Mouse (Mus musculus): ENCODE measurements at regions not wholly inside any gene's neighbourhood (a gene's known extent, or its start where the extent isn't known, plus 50 kb on each side); places are given as distances from the start of the nearest gene placed in this dataset.

DNA sequence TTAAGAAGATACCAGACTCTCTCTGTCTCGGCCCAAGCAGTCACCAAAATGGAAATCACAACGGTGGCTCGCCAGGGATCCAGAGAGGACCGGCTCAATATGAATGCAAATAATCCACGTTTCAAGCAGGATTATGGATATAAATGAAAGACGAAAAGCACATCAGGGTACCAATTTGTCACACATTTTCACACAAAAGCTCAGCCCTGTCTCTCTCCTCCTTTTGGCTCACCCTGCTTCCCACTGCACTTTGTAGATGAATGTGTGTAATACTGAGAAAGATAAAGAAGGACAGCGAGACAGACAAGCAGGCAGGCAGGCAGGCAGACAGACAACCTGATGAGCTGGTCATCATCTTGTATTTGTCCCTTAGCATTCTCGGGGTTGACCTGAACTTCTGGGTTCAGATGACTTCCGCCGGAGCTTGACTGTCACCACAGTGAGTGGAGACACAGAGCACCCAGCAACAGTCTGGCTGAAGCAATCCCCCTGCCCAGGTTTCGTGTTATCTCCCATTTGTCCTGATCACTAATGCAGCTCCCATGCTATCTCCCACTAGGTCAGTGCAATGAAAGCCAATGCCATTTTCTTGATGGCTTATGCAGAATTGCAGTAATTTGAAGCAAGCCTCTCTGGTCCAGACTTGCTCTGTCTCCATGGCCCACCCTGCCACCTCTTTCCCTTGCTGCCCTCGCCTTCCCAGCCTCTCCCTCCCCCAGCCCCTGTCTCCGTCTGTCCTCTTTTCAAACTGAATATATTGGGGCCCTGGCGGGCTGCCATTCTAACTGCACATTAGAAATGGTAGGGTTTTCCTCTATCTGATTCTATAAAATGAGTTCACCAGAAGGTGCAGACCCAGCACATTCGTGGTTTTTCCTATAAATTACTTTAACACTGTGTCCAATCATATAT, 363.1 kb downstream of the Psat1 start:
- WGBS, result 86% methylated on average over 15 of the region's 15 CpGs
- Histone ChIP-seq H3K4me1 (ENCODE audit: control insufficient read depth, insufficient read depth, insufficient read length, low read length) (no peaks in the 10 kb centered on the region), H3K27ac (ENCODE audit: insufficient read depth, low read depth, low read length) (no peak overlapping the region), H3K36me3 (ENCODE audit: control insufficient read depth, insufficient read depth, low read length) (no peaks in the 10 kb centered on the region), H3K4me3 (ENCODE audit: low read depth, low read length) (no peak overlapping the region), H3K27me3 (ENCODE audit: control insufficient read depth, insufficient read depth, low read length) (no peaks in the 10 kb centered on the region)
- TF ChIP-seq POLR2A (IDR thresholded peaks at IDR 0.05; ENCODE audit: low read depth, low read length), result no peak
- TF ChIP-seq CTCF (IDR thresholded peaks at IDR 0.05; ENCODE audit: extremely low read depth, insufficient read length, insufficient replicate concordance, low read depth, low read length), result no peak

DNA sequence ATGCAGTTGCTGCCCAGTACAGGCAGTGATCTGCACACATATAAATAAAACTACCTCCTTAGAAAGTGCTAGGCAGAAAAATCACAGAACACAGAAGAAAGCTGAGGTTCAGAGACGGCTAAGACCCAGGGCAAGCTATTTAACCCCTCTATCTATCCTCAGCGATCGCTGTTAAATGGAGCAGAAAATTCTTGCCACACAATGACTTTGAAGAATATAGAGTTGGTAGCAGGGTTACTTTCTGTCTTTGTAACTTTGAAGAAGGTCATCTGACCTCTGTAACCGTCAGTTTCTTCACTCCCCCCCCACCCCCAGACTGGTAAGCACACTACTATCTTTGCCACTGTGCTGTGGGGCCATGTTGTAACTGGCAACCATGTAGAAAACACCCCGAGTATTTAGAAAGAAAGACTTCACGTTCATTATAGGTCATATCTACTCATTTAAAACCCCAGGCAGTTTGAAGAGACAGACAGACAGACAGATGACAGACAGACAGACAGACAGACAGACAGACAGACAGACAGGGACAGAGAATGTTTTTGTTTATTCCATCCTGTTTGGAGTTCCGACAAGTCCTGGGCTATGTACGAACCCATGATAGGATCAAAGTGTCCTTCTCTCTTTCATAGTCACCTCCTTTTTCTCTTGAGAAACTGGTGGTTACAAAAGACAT, 363.9 kb downstream of the Psat1 start:
- Histone ChIP-seq H3K36me3 (ENCODE audit: control insufficient read depth, insufficient read depth, low read length) (no peaks in the 10 kb centered on the region), H3K27me3 (ENCODE audit: control insufficient read depth, insufficient read depth, low read length) (no peaks in the 10 kb centered on the region)
- 83% methylated on average over 8 of the region's 8 CpGs for WGBS

DNA sequence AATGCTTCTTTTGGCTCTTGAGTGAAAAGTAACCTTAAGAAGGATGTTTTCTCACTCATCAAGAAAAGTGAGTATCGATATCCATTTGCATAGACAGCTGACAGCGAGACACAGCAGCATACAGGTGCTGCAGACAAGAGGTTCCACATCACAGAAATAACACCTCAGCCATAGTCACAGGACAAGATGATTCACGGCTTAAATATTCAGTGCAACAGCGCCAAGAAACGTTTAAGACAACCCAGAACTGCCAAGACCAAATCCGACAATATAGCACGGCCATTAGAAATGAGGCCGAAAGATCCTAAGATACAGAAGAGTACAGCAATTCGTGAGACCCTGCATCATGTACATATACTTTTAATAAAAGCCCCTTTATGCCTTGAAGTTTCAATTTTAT, 375.9 kb downstream of the Psat1 start:
- H3K36me3 ChIP-seq (ENCODE audit: control insufficient read depth, insufficient read depth, low read length), result no peaks in the 10 kb centered on the region
- H3K27me3 ChIP-seq (ENCODE audit: control insufficient read depth, insufficient read depth, low read length), result no peaks in the 10 kb centered on the region
- H3K4me1 ChIP-seq (ENCODE audit: control insufficient read depth, insufficient read depth, insufficient read length, low read length), result no peaks in the 10 kb centered on the region
- 80% methylated on average over 9 of the region's 9 CpGs for WGBS
- TF ChIP-seq CTCF (IDR thresholded peaks at IDR 0.05; ENCODE audit: extremely low read depth, insufficient read length, insufficient replicate concordance, low read depth, low read length) (no peak), POLR2A (IDR thresholded peaks at IDR 0.05; ENCODE audit: low read depth, low read length) (no peak)
- H3K4me3 ChIP-seq (ENCODE audit: low read depth, low read length), result no peak overlapping the region
- no peak overlapping the region for H3K27ac ChIP-seq (ENCODE audit: insufficient read depth, low read depth, low read length)

More for the DNA sequence above, 363.9 kb downstream of the Psat1 start:
- TF ChIP-seq POLR2A (IDR thresholded peaks at IDR 0.05; ENCODE audit: low read depth, low read length), result no peak
- no peak for TF ChIP-seq CTCF (IDR thresholded peaks at IDR 0.05; ENCODE audit: extremely low read depth, insufficient read length, insufficient replicate concordance, low read depth, low read length)
- H3K4me3 ChIP-seq (ENCODE audit: low read depth, low read length), result no peak overlapping the region
- no peak overlapping the region for H3K27ac ChIP-seq (ENCODE audit: insufficient read depth, low read depth, low read length)
- H3K4me1 ChIP-seq (ENCODE audit: control insufficient read depth, insufficient read depth, insufficient read length, low read length), result no peaks in the 10 kb centered on the region

DNA sequence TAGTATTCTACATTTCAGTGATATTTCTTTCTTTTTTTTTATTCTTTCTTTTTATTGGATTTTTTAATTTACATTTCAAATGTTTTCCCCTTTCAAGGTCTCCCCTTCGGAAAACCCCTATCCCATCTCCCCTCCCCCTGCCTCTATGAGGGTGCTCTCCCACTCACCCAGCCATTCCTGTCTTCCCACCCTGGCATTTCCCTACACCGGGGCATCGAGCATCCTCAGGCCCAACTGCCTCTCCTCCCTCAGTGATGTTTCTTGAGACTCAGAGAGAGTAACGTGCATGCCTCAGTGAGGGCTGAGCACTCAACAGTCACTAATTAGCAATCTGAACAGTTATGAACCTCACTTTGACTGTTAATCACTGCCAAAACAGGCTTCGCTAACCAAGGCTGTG, 385.6 kb downstream of the Psat1 start:
- WGBS, result 91% methylated on average over 5 of the region's 5 CpGs

DNA sequence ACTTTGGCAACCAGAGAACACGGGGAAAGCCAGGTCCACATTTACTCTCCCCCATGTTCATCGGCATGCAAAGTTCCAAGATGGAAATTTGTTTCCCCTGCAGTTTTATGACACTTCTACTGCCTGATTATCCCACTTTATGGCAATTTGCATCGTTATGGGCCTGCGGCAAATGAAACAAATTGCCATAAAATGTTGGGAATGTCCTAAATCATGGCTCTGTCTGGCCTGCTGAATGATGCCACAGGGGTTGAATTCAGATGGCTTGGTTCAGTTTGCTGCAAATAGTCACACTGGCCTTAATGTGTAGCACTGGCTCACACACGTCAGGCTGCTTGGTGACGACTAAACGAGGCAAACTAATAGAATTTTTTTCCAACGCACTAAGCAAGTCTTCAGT, 393.2 kb downstream of the Psat1 start:
- WGBS, result 85% methylated on average over 8 of the region's 8 CpGs
- Histone ChIP-seq H3K4me1 (ENCODE audit: control insufficient read depth, insufficient read depth, insufficient read length, low read length) (no peaks in the 10 kb centered on the region), H3K4me3 (ENCODE audit: low read depth, low read length) (no peak overlapping the region), H3K27ac (ENCODE audit: insufficient read depth, low read depth, low read length) (no peak overlapping the region), H3K36me3 (ENCODE audit: control insufficient read depth, insufficient read depth, low read length) (no peaks in the 10 kb centered on the region), H3K27me3 (ENCODE audit: control insufficient read depth, insufficient read depth, low read length) (no peaks in the 10 kb centered on the region)
- TF ChIP-seq CTCF (IDR thresholded peaks at IDR 0.05; ENCODE audit: extremely low read depth, insufficient read length, insufficient replicate concordance, low read depth, low read length) (no peak), POLR2A (IDR thresholded peaks at IDR 0.05; ENCODE audit: low read depth, low read length) (no peak)

More for the DNA sequence above, 385.6 kb downstream of the Psat1 start:
- TF ChIP-seq POLR2A (IDR thresholded peaks at IDR 0.05; ENCODE audit: low read depth, low read length), result no peak
- no peak for TF ChIP-seq CTCF (IDR thresholded peaks at IDR 0.05; ENCODE audit: extremely low read depth, insufficient read length, insufficient replicate concordance, low read depth, low read length)
- no peaks in the 10 kb centered on the region for H3K36me3 ChIP-seq (ENCODE audit: control insufficient read depth, insufficient read depth, low read length)
- H3K4me3 ChIP-seq (ENCODE audit: low read depth, low read length), result no peak overlapping the region
- no peaks in the 10 kb centered on the region for H3K4me1 ChIP-seq (ENCODE audit: control insufficient read depth, insufficient read depth, insufficient read length, low read length)
- no peaks in the 10 kb centered on the region for H3K27me3 ChIP-seq (ENCODE audit: control insufficient read depth, insufficient read depth, low read length)
- H3K27ac ChIP-seq (ENCODE audit: insufficient read depth, low read depth, low read length), result no peak overlapping the region

DNA sequence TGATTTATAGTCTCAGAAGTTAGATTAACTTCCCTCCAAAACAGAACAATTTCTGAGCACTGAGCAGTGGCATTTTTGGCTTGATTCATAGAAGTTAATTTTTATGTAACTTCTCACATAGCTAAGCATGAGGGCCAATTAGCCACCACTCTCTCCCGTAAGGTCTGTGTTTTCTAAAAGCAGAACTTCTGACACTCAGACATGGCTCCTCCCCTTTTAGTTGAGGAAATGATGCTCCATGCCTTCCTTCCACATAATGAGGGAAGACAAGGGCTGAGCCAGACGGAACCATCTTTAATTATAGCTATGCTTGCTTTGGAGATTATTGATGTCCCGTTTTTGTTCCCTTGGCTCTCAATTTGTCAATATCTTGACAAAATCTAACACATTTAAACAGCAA, 429.3 kb downstream of the Psat1 start:
- 73% methylated on average over 3 of the region's 3 CpGs for WGBS
- H3K36me3 ChIP-seq (ENCODE audit: control insufficient read depth, insufficient read depth, low read length), result no peaks in the 10 kb centered on the region
- H3K27ac ChIP-seq (ENCODE audit: insufficient read depth, low read depth, low read length), result no peak overlapping the region
- H3K4me3 ChIP-seq (ENCODE audit: low read depth, low read length), result no peak overlapping the region
- no peaks in the 10 kb centered on the region for H3K4me1 ChIP-seq (ENCODE audit: control insufficient read depth, insufficient read depth, insufficient read length, low read length)
- TF ChIP-seq CTCF (IDR thresholded peaks at IDR 0.05; ENCODE audit: extremely low read depth, insufficient read length, insufficient replicate concordance, low read depth, low read length), result no peak
- no peaks in the 10 kb centered on the region for H3K27me3 ChIP-seq (ENCODE audit: control insufficient read depth, insufficient read depth, low read length)

DNA sequence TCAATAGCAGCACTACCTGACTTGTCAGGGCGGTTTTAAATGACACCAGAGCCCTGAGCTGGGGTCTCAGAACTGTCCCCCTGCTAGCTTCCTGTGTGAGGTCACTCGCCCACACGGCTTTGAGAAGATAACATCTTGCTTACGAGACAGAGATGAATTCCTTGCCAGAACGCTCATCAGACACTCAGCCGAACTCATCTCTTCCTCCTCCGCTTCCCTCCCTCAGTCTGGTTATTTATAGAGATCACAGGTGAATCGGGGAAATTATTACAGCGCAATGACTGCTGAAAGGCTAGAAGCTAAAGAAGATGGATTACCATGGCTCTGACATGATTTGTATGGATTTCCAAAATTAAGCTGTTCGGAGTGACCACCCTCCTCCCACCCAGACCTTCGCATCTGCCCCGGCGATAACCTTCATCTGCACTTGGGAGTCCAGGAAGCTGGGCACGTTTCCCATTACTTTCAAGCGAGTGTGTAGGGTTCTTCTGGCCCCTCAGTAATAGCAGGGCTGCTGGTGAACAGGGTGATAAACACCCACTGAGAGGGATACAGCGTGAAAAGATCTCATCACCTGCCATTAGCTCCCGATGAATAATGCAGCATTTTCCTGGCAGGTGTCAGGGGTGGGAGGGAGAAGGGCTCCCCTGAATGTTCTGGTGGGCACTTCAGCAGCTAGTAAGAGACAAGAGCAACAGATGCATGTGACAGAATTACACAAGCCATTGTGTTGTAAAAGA, 430.4 kb downstream of the Psat1 start:
- WGBS, result 49% methylated on average over 17 of the region's 17 CpGs
- TF ChIP-seq CTCF (IDR thresholded peaks at IDR 0.05; ENCODE audit: extremely low read depth, insufficient read length, insufficient replicate concordance, low read depth, low read length), result no peak
- no peak for TF ChIP-seq POLR2A (IDR thresholded peaks at IDR 0.05; ENCODE audit: low read depth, low read length)
- H3K36me3 ChIP-seq (ENCODE audit: control insufficient read depth, insufficient read depth, low read length), result no peaks in the 10 kb centered on the region
- H3K27ac ChIP-seq (ENCODE audit: insufficient read depth, low read depth, low read length), result no peak overlapping the region
- no peaks in the 10 kb centered on the region for H3K27me3 ChIP-seq (ENCODE audit: control insufficient read depth, insufficient read depth, low read length)
- H3K4me3 ChIP-seq (ENCODE audit: low read depth, low read length), result no peak overlapping the region
- H3K4me1 ChIP-seq (ENCODE audit: control insufficient read depth, insufficient read depth, insufficient read length, low read length), result no peaks in the 10 kb centered on the region
